Mouse (Mus musculus) embryonic facial prominence, embryonic 10.5 days (tissue): Measurements from ENCODE around the gene Lrrk2. TPM values are rescaled to one million over a fixed set of nuclear protein-coding genes. Genes with fewer than 3 reads are reported as not detected.

Experiments
- DNase-seq: peaks from one replicate; pipeline ENCODE4 v3.0.0-alpha.2; 2017; ENCODE audit warnings: low spot score
- H3K27ac ChIP-seq: fragments of 300-500 bp; sonication (generic); replicated peaks from 2 replicates; pipeline ENCODE4 v1.5.1; 2016; ENCODE audit warnings: mild to moderate bottlenecking
- H3K27me3 ChIP-seq: fragments of 300-500 bp; sonication (generic); replicated peaks from 2 replicates; pipeline ENCODE4 v1.6.1; 2016; ENCODE audit warnings: low read depth, mild to moderate bottlenecking; ENCODE audit not compliant: poor library complexity, severe bottlenecking
- H3K36me3 ChIP-seq: fragments of 300-500 bp; sonication (generic); replicated peaks from 2 replicates; pipeline ENCODE4 v1.6.1; 2016; ENCODE audit warnings: mild to moderate bottlenecking, moderate library complexity
- H3K4me1 ChIP-seq: fragments of 300-500 bp; sonication (generic); 2 replicates; pipeline ENCODE4 v1.6.1; 2016
- H3K4me3 ChIP-seq: fragments of 300-500 bp; sonication (generic); 2 replicates; pipeline ENCODE4 v1.5.1; 2016; ENCODE audit warnings: mild to moderate bottlenecking, moderate library complexity
- H3K9me3 ChIP-seq: fragments of 300-500 bp; sonication (generic); 2 replicates; pipeline ENCODE4 v1.6.1; 2016; ENCODE audit warnings: mild to moderate bottlenecking
- WGBS: fragments of 180-500 bp; shearing (Covaris S2); methylation state at CpG from one replicate; pipeline ENCODE4 v1.1.7; 2016; 5-methylcytosine and 5-hydroxymethylcytosine counted together
- polyA plus RNA-seq: library from polyadenylated mRNA; unstranded; fragments of >200 nt; fragmentation: Nextera tagmentation; extraction: Ambion mirVana; gene quantifications from 2 replicates; pipeline ENCODE4 v1.2.1, GENCODE M21; 2016

The Lrrk2 gene
- polyA plus RNA-seq, 1 experiment from 2014 or later: 1.8 TPM

DNA sequence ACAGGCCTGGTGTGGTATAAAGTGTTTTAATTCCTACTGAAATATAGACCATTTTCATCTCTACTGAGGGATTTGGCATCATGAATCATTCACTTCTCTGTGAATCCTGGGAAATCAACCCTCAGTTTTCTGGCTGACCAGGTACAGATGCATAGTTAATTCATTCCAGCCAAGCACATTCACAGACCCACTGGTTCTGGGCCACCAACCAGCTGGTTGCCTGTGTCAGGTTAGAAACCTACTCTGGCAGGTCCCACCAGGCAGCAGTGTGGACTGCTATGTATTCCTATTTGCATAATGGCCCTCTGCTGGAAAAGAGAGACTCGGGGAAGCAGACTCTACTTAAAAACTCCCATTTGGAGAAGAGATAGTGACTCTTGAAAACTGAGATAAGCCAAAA lies 27.9 kb downstream of the Lrrk2 start:
- 57% methylated on average over 1 of the region's 1 CpGs for WGBS
- no peak for DNase-seq

DNA sequence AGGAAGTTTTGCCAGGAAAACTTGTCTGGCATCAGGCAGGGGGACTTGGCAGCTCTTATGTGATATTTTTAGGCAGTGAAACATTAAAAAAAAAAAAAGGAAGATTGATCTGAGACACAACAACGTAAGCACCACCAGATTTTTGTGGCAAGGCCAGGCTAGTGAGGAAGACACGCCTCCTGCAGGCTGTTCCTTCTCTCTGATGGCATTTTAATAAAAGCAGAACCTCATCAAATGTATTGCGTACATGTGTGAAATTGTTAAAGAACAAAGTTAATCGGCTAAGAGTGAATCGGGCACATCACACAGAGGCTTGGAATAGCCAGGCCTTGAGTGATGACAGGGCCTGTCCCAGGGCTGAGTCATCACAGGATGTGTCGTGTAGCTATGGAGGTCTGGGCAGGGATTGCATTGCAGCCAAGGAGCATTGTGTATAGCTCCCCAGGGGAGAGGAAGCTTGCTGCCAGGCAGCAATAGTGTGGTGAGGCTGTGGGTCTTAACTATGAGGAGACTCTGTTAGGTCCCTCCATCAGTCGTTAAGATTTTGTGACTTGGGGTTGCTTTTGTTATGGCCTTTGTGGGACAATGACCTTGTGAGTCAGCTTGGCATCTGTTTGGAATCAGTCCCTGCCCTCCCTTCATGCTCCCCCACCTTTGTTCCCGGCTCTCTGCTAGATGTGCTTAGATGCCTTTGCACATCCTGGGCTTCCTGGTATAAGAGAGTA lies 30.2 kb downstream of the Lrrk2 start:
- no peaks in the 10 kb centered on the region for H3K36me3 ChIP-seq
- WGBS: 51% methylated on average over 8 of the region's 8 CpGs
- no peaks in the 10 kb centered on the region for H3K27me3 ChIP-seq
- no peak overlapping the region for H3K27ac ChIP-seq
- no peak for DNase-seq
- H3K4me1 ChIP-seq: peaks cover 7% of the 10 kb centered on the region
- no peak overlapping the region for H3K4me3 ChIP-seq
- H3K9me3 ChIP-seq: no peaks in the 10 kb centered on the region

More for the DNA sequence above, 27.9 kb downstream of the Lrrk2 start:
- H3K9me3 ChIP-seq: no peaks in the 10 kb centered on the region
- H3K27ac ChIP-seq: no peak overlapping the region
- H3K36me3 ChIP-seq: no peaks in the 10 kb centered on the region
- H3K27me3 ChIP-seq: no peaks in the 10 kb centered on the region
- no peak overlapping the region for H3K4me3 ChIP-seq
- H3K4me1 ChIP-seq: peaks cover 7% of the 10 kb centered on the region

DNA sequence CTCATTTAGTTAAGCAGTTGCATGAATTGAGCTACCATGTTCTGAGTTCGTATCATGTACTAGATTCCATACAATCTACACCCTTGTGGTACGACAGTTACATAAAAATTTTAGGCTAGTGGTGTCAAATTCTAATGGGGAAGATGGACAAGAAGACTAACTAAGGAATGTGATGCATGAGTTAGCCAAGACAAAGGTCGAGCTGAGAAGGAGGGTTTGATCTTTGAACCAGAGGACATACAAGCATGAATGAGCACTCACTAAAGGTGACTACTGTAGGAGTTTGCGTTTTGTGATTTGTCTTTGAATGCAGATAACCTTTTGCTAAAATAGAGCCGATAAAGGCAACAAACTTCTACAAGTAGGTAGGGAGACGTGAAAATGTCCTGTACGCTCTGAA lies 31.1 kb downstream of the Lrrk2 start:
- DNase-seq: no peak
- no peak overlapping the region for H3K27ac ChIP-seq
- H3K9me3 ChIP-seq: no peaks in the 10 kb centered on the region
- no peaks in the 10 kb centered on the region for H3K36me3 ChIP-seq
- no peaks in the 10 kb centered on the region for H3K27me3 ChIP-seq
- 84% methylated on average over 7 of the region's 7 CpGs for WGBS
- peaks cover 7% of the 10 kb centered on the region for H3K4me1 ChIP-seq
- no peak overlapping the region for H3K4me3 ChIP-seq

DNA sequence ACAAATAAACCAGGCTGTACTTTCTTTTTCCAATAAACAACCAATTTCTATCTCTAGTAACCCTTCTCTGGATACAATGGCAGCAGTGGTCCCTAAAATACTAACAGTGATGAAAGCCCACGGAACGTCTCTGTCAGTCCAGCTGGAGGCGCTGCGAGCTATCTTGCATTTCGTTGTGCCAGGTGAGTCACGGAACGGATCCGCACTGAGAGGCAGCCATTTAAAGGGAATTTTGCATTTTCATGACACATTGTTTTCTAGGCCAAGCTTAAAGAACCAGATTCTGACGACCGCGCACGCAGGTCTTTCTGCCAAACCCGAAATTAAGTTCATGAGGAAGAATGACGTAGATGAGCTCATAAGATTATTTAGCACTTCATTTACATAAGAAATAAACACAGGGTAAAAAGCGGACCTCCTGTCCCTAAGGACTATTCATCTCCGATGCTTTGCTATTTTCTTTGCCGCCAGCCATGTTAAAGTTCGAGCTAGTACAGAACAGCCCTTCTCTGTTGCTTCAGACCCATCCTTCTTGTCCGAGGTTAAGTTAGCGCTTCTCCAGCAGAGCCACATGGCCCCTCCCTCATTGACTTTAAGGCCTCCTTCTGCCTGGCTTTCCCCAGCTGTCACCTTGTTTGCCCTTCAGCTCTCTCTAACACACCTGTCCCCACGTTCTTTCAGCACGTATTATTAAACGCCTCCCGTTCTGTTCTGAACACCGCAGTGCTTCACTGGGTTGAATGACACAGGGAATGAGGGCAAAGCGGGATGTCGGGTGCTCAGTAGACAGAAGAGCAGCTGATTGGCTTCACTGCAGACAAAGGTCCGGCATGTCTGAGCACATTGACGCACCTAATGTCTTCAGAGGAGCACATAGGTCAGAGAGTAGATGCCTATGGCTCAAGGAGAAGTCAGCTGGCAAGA lies 36.5 kb downstream of the Lrrk2 start:
- H3K27me3 ChIP-seq: peaks cover 6% of the 10 kb centered on the region; the same call in 1 of the 2 replicates
- DNase-seq: peak; percentile 33
- H3K36me3 ChIP-seq: no peaks in the 10 kb centered on the region
- no peaks in the 10 kb centered on the region for H3K9me3 ChIP-seq
- H3K4me3 ChIP-seq: peak overlapping the region; percentile 48
- no peak overlapping the region for H3K27ac ChIP-seq
- peaks cover 4% of the 10 kb centered on the region; the same call in 1 of the 2 replicates for H3K4me1 ChIP-seq
- WGBS: 28% methylated on average over 29 of the region's 29 CpGs

DNA sequence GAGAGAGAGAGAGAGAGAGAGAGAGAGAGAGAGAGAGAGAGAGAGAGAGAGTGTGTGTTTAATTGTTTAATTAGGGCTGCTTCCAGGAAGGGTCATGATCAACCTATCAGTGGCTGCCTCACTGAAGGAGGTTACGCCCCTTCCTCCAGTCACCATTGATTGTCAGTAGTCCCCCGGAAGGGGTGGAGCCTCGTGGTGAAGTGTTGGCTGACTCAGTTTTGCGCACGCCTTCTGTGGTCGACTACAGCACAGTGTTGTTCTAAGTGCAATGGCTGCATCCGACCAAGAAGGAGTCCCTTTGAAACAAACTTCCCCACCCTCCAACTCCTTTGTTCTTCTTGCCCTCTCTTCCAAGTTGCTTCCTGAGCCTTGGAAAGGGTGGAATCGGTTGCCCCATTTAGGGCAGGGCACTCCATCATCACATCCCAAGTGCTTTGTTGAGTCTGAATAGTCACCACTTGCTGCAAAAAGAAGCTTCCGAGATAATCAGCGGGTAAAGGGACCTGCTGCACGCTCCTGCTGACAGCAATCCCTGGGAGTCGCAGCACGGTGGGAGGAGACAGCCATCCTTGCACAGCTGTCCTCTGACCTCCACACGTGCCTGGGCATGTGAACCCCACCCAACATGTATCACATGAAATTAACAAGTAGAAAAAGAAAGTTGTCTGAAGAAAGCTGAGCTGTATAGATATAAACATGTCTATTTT lies 62.4 kb downstream of the Lrrk2 start:
- no peaks in the 10 kb centered on the region for H3K9me3 ChIP-seq
- no peak overlapping the region for H3K4me3 ChIP-seq
- no peaks in the 10 kb centered on the region for H3K36me3 ChIP-seq
- 83% methylated on average over 14 of the region's 14 CpGs for WGBS
- H3K4me1 ChIP-seq: no peaks in the 10 kb centered on the region
- H3K27me3 ChIP-seq: no peaks in the 10 kb centered on the region
- H3K27ac ChIP-seq: no peak overlapping the region
- DNase-seq: no peak

DNA sequence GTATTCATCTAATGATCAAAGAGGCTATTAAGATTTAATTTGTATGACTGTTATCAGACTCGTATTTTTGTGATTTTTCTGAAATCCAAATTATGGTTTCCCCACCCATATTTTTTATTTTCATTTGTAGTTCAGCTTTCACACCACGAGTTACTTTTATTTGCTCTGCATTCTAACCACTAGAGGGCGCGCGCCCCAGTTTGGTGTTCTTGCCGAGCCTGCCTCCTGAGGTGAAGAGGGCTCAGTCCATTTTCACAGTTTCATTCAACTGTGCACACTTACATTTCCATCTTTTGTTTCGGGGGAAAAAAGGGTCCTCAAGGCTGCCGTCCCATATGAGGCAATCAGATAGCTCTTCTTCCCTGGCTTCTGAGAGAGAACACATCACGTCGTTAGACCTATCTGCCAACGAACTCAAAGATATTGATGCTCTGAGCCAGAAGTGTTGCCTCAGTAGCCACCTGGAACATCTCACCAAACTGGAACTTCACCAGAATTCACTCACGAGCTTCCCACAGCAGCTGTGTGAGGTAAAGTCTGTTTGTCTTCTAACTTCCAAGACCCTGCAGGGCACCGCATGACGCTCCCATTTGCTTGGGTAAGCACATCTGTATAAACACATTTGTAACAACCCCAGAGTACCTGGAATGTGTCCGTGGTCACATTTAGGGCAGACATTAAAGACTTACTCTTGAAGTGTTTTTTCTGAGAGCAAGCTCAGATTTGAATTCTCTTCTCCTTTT lies 64.0 kb downstream of the Lrrk2 start:
- no peaks in the 10 kb centered on the region for H3K36me3 ChIP-seq
- no peak overlapping the region for H3K27ac ChIP-seq
- peak; percentile 71 for DNase-seq
- no peaks in the 10 kb centered on the region for H3K9me3 ChIP-seq
- WGBS: 44% methylated on average over 15 of the region's 15 CpGs
- H3K27me3 ChIP-seq: no peaks in the 10 kb centered on the region
- no peak overlapping the region for H3K4me3 ChIP-seq
- H3K4me1 ChIP-seq: no peaks in the 10 kb centered on the region

DNA sequence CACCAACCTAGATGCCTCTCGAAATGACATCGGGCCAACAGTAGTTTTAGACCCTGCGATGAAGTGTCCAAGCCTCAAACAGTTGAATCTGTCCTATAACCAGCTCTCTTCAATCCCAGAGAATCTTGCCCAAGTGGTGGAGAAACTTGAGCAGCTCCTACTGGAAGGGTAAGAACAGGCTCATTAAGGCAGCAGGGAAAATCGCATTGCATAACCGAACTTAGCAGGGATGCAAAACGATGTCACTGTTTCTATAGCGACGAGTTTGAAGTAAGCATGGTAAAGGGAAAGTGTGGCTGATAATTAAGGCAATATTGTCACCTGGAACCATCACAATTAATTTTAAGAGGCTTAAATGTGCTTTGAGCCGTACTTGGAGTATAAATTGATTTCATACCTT lies 65.8 kb downstream of the Lrrk2 start:
- Histone ChIP-seq H3K27me3 (no peaks in the 10 kb centered on the region), H3K4me1 (no peaks in the 10 kb centered on the region), H3K9me3 (no peaks in the 10 kb centered on the region), H3K36me3 (no peaks in the 10 kb centered on the region), H3K4me3 (no peak overlapping the region), H3K27ac (no peak overlapping the region)
- 88% methylated on average over 9 of the region's 9 CpGs for WGBS
- no peak for DNase-seq

DNA sequence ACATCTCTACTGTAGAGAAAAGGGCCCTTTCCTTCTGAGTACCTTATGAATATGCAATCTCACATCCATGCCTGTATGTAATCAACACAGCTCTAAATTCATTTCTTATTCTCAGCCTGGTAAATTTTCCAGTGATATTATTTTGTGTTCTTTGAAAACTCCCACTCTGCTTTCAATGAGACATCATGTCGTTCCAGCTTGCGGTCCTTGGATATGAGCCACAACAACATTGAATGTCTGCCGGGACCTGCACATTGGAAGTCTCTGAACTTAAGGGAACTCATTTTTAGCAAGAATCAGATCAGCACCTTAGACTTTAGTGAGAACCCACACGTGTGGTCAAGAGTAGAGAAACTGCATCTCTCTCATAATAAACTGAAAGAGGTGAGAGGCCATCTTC lies 72.5 kb downstream of the Lrrk2 start:
- WGBS: 90% methylated on average over 4 of the region's 4 CpGs
- Histone ChIP-seq H3K27ac (no peak overlapping the region), H3K27me3 (no peaks in the 10 kb centered on the region), H3K36me3 (no peaks in the 10 kb centered on the region), H3K9me3 (no peaks in the 10 kb centered on the region), H3K4me1 (no peaks in the 10 kb centered on the region), H3K4me3 (no peak overlapping the region)
- no peak for DNase-seq

DNA sequence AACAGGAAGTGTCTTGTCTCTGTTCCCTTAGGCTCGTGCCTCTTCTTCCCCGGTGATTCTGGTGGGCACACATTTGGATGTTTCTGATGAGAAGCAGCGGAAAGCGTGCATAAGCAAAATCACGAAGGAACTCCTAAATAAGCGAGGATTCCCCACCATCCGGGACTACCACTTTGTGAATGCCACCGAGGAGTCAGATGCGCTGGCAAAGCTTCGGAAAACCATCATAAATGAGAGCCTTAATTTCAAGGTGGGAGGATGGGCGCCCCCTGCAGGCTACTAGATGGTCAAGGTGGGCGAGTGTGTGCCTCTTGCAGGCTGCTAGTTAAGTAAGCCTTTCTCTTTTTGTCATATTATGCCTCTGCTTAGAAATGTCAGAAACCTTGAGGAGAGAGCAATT lies 79.1 kb downstream of the Lrrk2 start:
- DNase-seq: peak; percentile 52
- no peak overlapping the region for H3K4me3 ChIP-seq
- H3K36me3 ChIP-seq: no peaks in the 10 kb centered on the region
- no peak overlapping the region for H3K27ac ChIP-seq
- 70% methylated on average over 12 of the region's 12 CpGs for WGBS
- no peaks in the 10 kb centered on the region for H3K9me3 ChIP-seq
- no peaks in the 10 kb centered on the region for H3K27me3 ChIP-seq
- H3K4me1 ChIP-seq: peaks cover 11% of the 10 kb centered on the region

DNA sequence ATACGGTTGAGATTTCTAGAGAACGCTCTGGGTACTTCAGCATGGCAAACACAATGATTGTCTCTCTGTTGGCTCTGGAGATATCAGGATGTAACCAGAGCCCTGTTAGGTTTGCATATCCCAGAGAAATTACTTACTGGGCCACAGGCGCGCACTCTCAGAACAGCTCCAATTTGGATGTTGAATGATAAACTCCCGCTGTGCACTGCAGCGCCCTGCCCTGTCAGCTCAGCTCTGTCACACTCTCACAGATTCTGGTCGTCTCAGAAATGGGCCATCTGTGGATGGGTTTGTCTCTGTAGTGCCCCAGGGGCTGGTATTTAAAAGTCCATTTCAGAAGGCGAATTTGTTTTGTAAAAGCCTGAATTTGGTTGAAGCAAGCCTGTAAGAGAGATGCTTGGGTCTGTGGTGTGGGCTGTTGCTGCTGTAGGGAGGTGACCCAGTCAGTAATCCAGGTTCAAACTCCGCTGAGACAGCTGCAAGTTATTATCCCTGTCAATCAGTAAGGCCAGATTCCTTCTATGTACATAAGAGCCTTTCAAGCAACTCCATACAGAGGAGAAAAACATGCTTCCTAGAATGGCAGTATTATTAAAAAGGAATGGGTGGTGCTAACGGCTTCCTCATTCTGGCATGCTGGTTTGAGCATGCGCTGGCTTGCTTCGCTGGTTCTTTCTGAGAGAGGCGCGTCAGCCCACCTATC lies 80.6 kb downstream of the Lrrk2 start:
- 63% methylated on average over 14 of the region's 14 CpGs for WGBS
- Histone ChIP-seq H3K4me1 (peaks cover 11% of the 10 kb centered on the region), H3K4me3 (no peak overlapping the region), H3K27ac (peak overlapping the region; percentile 27), H3K9me3 (no peaks in the 10 kb centered on the region), H3K27me3 (no peaks in the 10 kb centered on the region), H3K36me3 (no peaks in the 10 kb centered on the region)
- peak; percentile 56 for DNase-seq

DNA sequence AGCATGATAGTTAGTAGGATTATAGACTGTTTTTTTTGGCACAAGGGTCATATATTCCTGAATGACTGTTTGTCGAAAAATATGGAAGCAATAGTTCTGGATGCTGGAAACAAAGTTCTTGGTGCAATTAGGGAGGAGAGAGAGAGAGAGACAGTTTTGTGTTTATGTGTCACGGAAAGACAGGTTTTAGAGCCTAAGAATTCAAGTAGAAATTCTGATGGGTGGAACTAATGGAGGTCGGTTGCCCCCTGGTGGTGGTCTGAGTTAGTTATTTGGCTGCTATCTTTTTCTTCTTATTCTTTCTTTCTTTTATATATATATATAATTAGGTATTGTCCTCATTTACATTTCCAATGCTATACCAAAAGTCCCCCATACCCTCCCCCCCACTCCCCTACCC lies 81.6 kb downstream of the Lrrk2 start:
- no peaks in the 10 kb centered on the region for H3K9me3 ChIP-seq
- H3K4me3 ChIP-seq: no peak overlapping the region
- H3K36me3 ChIP-seq: no peaks in the 10 kb centered on the region
- WGBS: 30% methylated on average over 3 of the region's 3 CpGs
- DNase-seq: peak; percentile 68
- H3K27ac ChIP-seq: no peak overlapping the region
- H3K27me3 ChIP-seq: no peaks in the 10 kb centered on the region
- peaks cover 11% of the 10 kb centered on the region for H3K4me1 ChIP-seq
